Mouse (Mus musculus): Measurements from ENCODE around the gene Hjurp.

Gene Hjurp

DNA sequence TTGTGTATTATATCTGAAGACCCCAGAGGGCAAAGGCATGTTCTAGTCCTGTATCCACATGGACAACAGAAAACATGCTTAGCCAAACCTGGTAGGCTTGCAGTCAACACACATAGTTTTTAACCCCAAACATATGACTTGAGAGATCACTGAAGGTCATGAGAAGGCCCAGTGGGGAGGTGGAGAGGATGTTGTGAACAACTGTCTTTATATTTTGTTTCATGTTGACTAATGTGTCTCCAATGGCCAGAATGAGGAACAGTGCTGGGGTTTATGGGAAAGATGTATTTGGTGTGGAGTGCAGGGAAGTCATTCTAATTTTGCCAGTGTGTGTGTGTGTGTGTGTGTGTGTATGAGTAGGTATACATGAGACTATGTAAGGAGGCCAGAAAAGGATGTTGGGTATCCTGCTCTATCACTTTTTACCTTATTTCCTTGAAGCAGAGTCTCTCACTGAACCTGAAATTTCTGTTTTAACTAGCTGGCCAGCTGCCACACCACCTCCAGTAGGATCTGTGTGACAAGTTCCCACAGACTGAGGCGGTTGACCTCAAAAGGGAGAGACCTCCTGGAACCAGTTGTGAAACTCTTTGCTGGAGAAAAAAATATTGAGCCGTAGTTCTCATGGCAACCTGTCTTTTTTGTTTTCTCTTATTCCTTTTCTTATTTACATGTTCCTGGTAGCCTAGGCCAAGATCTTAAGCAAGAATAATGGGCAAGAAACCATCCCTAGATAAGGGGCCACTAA, 53.2 kb downstream of the Hjurp start:
- peak; percentile 3 to 14 for DNase-seq (ENCODE audit: low spot score in 2 of 2)

GRCm38 (mm10) chr1:88223591-88223990, 53.8 kb downstream of the Hjurp start:
- DNase-seq (ENCODE audit: low spot score in 2 of 2) = peak in 1 of 2 experiments; percentile 10

GRCm38 (mm10) chr1:88223011-88223515, 54.4 kb downstream of the Hjurp start:
- peak in 1 of 2 experiments; percentile 7 for DNase-seq (ENCODE audit: low spot score in 2 of 2)

DNA sequence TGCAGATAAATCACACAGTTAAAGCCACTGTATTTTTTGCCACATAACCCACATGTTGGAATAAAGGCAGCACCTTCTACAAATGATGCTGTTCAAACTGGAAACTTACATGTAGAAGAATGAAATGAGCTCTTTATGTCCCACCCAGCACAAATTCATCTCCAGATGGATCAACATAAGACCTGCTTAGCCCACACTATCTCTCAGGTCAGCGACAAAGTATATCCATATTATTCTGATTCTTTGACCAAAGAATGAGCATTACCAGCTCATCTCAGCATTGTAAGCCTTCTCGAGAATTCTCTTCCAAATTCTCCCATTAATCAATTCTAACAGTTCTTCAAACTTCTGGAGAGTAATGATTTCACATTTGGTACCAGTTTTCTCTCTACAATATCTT, 55.2 kb downstream of the Hjurp start:
- no peak for DNase-seq (ENCODE audit: low spot score in 2 of 2)

DNA sequence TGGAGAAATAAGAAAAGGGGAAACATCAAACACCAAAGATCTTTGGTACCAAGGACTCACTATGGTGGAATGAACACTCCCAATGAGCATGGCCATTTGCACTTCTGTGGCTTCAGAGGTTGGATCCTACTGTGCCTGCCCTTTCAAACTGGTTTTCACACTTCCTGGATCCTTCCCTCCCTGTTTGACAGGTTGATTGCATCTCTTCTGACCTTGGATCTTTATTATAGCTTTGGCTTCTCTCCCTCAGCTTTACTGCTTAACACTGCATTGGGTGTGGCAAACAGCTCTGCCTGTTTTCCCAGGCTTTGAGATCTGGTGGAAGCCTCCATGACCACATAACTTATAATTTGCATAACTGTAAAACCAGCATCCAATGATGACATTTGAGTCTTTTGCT, 57.1 kb downstream of the Hjurp start:
- DNase-seq (ENCODE audit: low spot score in 2 of 2) = peak in 1 of 2 experiments; percentile 11

DNA sequence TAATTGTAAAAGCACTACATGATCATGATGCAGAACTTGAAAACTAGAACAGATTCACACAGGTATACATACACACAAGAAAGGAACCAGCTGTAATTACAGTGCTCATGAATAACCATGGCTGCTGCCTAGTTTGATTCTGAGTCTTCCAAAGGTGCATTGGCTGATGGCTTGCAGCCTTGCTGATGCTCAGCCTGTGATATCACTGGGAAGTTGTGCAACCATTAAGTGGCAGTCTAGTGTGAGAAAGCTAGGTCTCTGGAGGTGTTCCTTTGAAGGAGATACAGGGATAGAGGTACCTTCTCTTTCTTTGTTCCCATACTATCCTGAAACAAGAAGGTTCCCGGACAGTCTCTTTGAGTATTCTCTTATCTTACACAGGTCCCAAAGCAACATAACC, 58.4 kb downstream of the Hjurp start:
- peak in 1 of 2 experiments; percentile 20 for DNase-seq (ENCODE audit: low spot score in 2 of 2)

GRCm38 (mm10) chr1:88218591-88218990, 58.8 kb downstream of the Hjurp start:
- DNase-seq (ENCODE audit: low spot score in 2 of 2) = no peak

- peak in 1 of 2 experiments; percentile 25 for DNase-seq (ENCODE audit: low spot score in 2 of 2)
These were observed 59.4 kb downstream of the Hjurp start for GRCm38 (mm10) chr1:88218051-88218450.

DNA sequence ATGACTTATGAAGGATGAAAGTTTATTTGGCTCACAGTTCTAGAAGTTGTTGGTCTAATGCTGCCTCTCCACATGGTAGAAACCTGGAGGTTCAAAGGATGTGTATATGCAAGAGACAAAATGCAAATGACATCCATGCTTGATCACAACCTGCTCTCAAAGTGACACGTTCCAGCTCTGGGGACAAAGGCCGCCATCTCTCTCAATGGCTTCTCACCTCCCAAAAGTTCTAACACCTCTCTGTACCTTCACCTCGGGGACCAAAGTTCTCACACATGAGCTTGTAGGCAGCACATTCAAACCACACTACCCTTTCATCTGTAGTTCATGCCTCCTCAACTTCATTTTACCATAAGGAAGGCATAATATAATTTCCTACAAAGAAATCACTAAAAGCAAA, 59.9 kb downstream of the Hjurp start:
- DNase-seq (ENCODE audit: low spot score in 2 of 2) = no peak

DNA sequence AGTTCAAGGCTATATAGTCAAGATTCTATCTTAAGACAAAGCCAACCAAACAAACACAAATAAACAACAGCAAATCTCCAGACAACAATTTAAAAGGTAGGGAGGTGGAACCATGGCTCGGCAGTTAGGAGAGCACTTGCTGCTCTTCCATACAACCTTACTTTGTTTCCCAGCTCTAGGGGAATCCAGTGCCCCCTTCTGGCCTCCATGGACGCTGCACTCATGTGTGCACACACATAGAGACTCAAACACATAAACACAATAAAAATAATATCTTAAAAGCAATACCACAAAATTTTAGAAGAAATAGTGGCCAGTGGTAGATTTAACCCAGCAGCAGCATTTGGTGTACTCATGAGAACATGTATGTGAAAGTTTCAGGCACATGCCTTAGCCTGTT, 60.3 kb downstream of the Hjurp start:
- DNase-seq (ENCODE audit: low spot score in 2 of 2) = no peak

DNA sequence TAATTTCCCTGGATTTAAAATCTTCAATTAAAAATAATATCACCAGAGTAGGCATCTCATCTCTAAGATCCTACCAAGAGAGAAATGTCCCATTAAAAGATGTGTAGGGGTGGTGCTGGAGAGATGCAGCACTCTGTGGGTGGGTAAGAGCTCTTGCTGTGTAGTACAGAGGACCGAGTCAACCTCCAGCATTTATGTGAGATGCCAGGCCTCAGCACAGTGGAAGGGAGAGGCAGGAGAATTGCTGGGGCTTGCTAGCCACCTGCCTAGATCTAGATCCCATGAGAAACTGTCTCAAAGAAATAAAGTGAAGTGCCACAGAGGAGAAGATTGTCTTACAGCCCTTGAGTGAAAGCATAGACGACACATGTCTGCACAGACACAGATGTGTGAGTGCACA, 60.9 kb downstream of the Hjurp start:
- DNase-seq (ENCODE audit: low spot score in 2 of 2) = no peak

DNA sequence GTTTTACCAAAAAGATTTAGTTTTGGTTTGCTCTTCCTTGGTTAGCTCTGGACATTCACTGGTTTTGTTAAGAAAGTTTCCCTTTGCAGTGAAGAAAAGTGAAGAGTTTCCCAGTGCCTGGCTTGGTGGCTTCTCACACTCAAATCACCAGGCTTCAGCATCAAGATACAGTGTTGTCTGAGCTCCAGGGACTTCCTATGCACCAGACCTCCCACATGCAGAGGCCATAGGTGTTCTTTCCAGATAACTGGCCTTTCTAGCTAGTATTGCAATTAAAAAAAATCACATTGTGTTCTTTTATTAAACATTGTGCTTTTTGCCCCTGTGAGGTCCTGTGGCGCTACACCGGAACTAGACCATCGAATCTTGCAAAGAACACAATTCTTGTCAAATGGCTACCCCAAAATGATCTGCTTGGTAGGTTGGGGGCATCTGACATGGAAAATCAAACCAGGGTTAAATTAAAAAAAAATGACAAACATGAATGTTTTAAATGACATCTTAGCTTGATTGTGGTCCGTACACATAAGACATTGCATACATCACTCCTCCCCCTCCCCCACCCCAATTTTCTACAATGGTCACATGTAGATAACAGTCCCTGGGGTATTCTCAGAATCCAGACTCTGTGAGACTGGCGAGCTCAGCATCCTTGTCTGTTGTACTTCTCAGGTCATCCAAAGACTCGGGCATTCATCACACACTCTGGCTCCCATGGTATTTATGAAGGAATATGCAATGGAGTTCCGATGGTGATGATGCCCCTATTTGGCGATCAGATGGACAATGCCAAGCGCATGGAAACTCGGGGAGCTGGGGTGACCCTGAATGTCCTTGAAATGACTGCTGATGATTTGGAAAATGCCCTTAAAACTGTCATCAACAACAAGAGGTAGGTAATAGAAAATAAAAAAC, 61.7 kb downstream of the Hjurp start:
- DNase-seq (ENCODE audit: low spot score in 2 of 2) = no peak

DNA sequence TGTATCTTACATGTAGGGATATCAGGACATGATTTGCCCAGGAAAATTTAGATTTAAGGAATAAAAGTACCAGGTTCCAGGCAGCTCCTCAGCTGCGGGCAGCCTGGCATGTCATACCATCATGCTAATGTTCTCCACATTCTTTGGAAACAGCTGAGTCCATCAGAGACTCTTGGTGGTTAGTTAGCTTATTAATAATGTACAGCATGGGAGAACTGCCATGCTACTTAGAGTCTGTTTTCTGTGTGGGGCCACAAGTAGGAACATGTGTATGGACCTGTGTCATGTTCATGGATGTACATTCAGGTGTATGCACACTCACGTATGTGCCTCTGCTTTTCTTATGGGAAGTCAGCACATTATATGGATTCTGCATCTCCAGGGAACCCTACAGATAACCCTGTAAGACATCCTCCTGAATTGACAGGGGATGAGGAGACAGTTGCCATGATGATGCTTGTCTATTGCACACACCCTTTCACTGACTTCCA, 62.9 kb downstream of the Hjurp start:
- DNase-seq (ENCODE audit: low spot score in 2 of 2) = no peak

GRCm38 (mm10) chr1:88213766-88214461, 63.5 kb downstream of the Hjurp start:
- no peak for DNase-seq (ENCODE audit: low spot score in 2 of 2)

DNA sequence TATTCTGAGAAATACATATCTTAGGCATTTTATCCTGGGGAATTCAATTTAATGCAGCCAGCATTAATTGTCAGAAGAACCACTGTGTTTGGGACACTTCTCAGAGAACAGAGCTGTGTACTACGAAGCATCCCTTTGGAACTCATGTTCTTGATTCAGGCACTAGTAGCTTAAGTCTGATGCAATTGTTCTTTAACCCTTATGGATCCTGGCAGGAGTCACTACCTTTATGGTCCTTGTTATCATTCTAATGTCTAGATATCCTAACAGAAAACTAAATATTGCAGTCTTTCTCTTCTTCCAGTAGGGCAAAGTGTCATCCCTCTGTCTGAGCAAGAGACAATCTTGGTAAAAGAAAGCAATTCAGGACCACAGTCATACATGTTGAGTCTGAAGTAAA, 64.4 kb downstream of the Hjurp start:
- no peak for DNase-seq (ENCODE audit: low spot score in 2 of 2)

All from thymus, postnatal 10 days (tissue).